Mouse (Mus musculus): ENCODE results near the gene Pdia2.

- TF ChIP-seq CTCF (IDR thresholded peaks at IDR 0.05; ENCODE audit: extremely low read depth, insufficient read depth, low read length) (no peak), POLR2A (IDR thresholded peaks at IDR 0.05; ENCODE audit: extremely low read depth, insufficient read depth, low read length) (no peak)
Observed at GRCm38 (mm10) chr17:26162736-26163135, 36.2 kb downstream of the Pdia2 start.

All from cortical plate, adult 2 months (tissue).